Mouse (Mus musculus): ENCODE results near the gene Acsm1.

The Acsm1 gene

DNA sequence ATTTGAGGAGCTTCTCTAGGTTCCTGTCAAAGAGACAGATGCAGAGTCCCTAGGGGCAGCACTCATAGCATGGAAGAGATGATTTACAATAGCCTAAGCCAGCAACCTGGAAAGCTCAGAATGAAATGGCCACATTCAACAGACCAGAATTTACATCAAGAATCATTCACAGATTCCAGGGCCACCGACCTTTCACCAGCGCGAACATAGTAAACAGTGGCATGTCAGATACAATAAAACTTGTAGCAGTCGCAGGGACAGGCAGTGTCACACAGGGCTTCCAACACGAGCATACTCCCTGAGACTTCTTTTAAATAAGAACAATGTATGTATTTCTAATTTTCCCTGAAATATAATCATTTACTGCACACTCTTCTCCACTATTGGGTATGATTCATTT, 63.6 kb downstream of the Acsm1 start:
- DNase-seq (ENCODE audit: low read depth in 1 of 2, low spot score in 2 of 2) = no peak

DNA sequence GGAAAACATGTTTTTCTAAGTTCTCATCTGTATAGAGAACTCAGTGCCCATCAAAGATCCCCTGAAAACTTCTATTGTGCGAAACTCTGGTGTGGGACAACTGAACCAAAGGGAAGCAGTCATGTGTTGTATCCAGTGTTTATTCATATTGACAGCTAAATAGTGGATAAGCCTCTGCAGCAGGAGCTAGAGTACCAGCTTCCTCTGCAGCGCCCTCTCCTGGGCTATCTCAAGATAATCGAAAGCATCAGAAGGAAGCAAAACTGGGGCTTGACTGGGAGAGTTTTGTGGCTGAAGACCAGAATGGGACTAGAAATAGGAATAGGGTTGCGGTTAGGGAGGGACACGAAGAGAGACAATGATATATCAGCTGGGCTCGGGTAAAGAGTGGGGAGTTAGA, 64.1 kb downstream of the Acsm1 start:
- DNase-seq (ENCODE audit: low read depth in 1 of 2, low spot score in 2 of 2) = no peak

DNA sequence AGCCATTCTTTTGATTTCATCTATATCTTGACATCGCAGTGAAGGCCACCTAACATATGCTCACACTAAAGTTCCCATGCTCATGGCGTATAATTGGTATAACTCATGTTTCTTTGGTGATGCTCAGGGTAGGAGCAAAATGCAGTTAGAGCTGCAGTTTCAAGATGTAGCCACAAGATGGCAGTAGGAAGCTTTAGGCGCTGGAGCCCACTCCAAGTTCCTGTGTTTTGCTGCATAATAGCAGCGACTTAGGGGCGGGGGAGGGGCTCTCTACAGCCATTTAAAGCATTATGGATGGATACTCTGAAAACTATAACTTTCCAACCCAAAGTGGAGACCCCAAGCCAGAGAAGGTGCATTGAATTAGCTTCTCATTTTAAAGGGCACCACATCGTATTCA, 66.6 kb downstream of the Acsm1 start:
- DNase-seq (ENCODE audit: low read depth in 1 of 2, low spot score in 2 of 2) = no peak

DNA sequence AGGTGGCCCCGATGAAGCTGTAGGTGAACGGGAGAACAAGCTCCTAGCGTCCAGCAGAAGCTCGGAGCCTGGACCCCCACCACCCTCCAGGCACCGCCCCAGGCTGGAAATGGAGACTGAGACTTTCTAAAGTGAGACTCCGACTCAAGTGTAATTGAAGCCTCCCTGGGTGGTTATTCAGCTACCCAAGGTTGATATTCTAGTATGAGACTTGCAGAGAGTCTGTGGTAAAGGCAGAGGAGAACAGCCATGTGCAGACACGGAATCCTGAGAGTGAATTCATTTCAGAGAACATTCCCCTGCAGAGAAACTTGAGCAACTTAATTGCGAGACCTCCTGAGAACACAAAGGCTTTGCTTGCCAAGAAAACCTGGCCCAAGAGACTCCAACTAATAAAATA, 73.3 kb downstream of the Acsm1 start:
- DNase-seq (ENCODE audit: low read depth in 1 of 2, low spot score in 2 of 2) = no peak

DNA sequence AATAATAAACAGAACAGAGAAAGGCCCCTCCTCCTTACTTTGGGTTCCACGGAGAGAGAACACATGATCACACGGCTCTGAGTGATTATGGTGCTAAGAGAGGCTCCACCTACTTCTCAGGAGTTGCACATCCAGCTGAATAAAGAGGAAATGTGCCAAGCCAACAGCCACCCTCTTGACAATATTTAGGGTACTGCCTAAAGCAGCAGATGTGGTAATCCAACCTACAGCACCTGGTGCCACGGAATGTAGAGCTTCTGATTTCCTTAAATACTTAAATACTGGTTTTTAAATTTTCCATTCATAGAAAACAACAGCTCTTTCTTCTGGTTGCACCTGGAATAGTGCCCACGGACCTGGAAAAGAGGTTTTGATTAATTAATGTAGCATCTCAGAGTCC, 75.9 kb downstream of the Acsm1 start:
- no peak for DNase-seq (ENCODE audit: low read depth in 1 of 2, low spot score in 2 of 2)

DNA sequence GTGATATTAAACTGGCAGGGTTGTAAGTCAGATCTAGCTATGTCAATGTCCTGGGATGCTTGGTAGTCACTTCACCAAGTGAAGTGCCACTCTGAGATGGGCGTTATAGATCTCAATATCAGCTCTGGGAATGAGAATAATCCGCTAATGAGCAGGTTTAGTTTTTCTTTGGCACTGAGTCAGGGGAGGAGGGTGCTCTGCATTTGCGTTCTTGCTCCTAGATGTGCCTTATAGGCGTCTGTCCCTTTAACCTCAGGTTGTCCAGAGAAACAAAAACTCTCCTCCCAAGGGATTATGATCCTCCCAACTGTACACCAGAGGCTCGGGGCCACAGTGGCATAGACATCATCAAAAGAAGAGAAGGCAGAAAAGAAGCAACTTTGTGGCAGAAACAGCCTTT, 82.9 kb downstream of the Acsm1 start, which contains the start of gene Acsm4:
Gene Acsm4, plus strand, starts transcription at position 301 of the 400 bp plus-strand sequence.
- no peak for DNase-seq (ENCODE audit: low read depth in 1 of 2, low spot score in 2 of 2)

DNA sequence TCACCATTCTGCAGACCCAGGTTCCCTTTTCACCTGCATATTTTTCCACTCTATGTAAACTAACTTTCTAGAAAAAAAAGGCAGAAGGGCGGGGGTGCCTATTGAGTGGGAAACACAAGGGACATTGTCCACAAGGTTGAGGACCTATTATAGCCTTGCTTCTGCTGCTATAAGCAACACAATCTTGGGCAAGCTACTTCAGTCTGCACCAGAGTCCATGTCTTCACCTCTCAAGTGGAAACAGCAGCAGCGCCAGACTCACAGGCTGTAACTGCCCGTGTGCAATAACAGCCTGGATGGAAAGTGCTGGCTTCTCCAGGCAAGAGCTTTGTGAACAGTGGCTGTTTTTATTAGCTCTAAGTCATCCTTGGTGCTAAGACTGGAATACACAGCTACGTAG, 85.5 kb downstream of the Acsm1 start:
- no peak for DNase-seq (ENCODE audit: low read depth in 1 of 2, low spot score in 2 of 2)

DNA sequence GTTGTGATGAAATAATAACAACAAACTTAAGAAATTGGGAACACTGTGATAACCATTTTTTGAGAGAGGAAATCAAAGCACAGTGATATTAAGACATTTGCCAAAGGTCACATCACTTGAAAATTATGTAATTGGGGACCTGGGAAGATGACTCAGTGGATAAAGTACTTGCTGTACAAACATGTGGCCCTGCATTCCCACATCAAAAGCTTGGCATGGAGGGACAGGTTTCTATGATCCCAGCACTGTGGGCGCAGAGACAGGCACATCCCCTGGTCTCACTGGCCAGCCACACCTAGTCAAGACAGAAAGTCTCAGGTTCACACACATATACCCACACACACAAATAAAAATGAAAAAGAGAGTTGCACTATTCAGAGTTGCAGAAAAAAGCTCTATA, 88.1 kb downstream of the Acsm1 start:
- DNase-seq (ENCODE audit: low read depth in 1 of 2, low spot score in 2 of 2) = no peak
